Mouse (Mus musculus) mouse embryonic stem cell (cell line): ENCODE measurements around the gene Rab24.

Source experiments
- in situ Hi-C, 2 experiments: fragments of 300-500 bp; cut with MboI; formaldehyde crosslinking; loops; 1 replicate in 1 of 2; 3 replicates in 1 of 2; pipeline ENCODE4 v1.14.3; 2019 to 2020; ENCODE audit warnings: low sequenced_read_pairs in 2 of 2, low pct_unique_long_range_greater_than_20kb in 1 of 2, mixed read lengths in 1 of 2; ENCODE audit not compliant: unreplicated experiment in 1 of 2

Rab24 gene

DNA sequence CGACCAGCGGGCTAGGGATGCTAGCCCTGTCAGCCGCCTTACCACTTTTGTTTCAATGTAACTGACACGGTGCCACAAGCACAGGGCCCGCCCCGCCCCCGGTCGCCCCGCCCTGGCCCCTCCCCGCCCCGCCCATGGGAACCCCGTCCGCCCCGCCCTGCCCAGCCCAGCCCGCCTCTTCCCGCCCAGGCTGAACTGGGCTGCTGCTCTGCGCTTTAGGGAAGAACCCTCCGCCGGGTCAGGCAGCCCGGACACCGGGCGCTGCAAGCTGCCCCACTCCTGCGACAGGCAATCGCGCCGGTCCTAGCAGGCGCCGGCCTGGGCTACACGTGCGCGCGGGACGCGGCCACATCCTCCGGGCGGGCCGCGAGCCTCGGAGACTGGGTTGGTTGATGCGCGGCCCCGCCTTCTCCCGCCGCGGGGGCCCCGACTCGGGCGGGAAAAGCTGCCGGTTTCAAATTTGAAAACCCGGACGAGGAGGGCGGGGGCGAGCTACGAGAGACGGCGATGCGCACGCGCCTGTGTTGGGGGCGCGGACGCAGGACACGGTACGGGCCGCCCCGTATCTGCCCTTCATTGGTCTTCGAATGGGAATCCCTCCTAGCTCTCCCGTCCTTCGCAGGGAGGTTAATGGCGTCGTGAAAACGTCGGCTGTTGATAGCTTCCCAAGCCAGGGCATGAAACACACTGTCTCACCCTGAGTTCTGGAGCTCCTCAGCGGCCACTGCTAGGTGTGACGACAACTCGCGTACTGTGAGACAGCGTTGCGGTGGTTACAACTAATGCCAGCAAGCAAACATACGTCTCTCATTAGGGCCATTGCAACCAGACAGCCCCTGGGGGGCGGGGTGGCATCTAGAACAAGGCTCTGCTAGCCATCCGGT is 8.2 kb upstream of the Rab24 start, which contains the start of gene Mxd3:
TSS of gene Mxd3 (minus strand) at position 141 of the 884 bp plus-strand sequence.
- in situ Hi-C loops, result no loop called here

DNA sequence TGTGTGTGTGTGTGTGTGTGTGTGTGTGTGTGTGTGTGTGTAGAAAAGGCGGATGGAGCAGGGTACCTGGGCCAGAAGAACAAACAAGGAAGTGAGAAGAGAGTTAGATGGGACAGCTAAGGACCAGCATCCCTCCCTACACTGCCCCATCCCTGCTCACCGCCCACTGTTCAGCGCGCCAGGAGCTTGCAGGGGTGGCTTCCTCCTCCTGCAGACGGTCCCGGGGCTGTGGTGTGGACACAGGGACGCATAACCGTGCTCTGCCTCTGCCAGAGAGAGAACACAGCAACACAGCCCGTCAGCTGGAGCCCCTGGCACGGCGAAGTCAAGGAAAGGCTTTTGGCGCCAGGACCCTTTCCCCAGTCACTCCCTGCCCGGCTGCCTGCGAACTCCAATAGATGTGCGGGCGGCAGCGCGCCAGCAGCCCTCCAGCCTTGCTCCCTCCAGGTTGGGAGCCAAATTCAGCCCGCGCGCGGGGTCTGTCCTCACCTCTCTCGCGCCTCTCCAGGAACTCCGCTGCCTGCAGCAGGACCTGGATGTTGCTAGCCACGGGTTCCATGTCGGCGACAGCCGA is 7.5 kb upstream of the Rab24 start:
- in situ Hi-C loops, result no loop called here

DNA sequence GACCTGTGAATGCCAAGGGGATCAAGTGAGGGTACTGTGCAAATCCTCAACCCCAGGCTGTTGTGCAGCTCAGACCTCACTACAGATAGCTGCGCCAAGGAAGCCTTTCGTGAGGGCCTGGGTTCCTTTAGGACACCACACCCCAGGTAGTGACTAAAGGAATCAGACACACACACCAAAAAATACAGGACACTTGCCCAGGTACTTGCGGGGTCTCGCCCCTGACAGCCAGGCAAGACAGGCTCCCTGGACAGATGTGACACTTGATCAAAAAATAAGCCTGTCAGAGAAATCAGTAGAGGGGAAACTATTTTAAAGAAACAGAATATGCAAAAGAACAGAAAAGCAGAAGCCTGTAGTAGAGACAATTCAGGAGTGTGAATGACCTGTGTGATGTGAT is 6.9 kb upstream of the Rab24 start:
- in situ Hi-C loops, result no loop called here

DNA sequence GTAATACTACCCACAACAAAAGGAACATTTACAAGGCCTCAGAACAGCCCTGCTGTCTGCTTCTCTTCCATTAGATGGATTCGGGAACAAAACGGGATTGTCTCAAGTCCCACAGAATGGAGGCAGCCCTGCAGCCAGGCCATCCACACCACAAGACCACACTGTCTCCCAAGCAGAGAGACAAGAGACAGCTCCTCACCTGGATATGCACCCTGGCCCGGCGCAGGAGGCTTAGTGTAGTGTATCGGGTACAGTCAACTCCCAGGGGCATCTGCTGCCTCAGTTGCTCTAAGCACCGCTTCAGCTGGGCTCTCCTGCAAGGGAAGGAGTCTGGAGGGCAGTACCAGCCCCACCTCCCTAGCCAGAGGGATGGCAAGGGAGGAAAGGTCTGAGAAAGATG is 6.4 kb upstream of the Rab24 start:
- in situ Hi-C loops, result no loop called here

DNA sequence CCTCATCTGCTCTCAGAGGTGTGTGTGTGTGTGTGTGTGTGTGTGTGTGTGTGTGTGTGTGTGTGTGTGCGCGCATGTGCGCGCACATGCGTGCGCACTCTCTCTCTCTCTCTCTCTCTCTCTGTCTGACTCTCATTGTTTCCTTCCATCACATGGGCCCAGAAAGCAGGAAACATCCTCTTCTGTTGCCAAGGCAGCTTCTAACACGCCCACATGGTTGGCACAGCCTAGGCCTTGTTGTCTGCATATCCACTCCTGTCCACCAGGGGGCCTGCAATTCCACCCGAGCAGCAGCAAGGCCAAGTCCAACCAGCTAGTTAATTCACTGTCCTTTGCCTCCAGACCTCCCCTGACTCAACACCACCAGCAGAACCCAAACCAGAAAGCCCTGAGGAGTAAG is 5.9 kb upstream of the Rab24 start:
- in situ Hi-C loops, result no loop called here

DNA sequence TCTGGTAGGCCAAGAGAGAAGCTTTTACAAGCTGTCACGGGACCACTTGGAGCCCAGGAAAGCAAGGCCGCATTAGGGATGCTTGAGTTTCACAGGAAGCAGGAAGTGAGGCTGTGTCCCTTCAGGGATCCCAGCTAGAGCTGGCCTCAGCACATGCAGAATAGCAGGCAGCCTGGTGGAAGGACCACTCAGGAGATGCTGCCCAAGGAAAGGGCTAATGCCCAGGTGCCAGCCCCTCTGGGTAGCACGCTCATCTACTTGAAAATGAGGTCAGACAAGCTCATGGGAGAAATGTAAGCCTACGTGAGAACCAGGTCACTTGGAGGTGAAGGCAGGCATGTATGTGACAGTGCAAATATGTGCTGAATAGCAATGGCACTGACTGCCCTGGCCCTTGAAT is 5.4 kb upstream of the Rab24 start:
- in situ Hi-C loops, result no loop called here

DNA sequence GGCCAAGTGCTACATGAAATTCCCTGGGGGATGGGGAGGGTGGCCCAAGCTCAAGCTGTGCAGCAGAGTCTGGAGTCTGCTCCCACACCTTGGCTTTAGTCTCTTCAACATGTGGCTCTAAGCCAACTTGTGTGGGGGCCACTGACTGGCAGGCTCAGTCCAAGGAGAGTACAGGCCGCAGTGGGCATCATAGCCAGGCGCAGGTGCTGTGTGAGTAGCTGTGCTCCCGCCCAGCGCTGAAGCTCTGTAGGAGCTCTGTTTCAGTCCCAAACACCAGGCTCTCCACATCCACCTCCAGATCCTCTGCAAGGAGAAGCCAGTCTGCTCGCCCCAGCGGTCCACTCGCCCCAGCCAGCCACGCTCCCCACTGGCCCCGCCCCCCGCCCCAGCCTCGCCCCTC is 3.9 kb upstream of the Rab24 start:
- in situ Hi-C loops, result no loop called here

DNA sequence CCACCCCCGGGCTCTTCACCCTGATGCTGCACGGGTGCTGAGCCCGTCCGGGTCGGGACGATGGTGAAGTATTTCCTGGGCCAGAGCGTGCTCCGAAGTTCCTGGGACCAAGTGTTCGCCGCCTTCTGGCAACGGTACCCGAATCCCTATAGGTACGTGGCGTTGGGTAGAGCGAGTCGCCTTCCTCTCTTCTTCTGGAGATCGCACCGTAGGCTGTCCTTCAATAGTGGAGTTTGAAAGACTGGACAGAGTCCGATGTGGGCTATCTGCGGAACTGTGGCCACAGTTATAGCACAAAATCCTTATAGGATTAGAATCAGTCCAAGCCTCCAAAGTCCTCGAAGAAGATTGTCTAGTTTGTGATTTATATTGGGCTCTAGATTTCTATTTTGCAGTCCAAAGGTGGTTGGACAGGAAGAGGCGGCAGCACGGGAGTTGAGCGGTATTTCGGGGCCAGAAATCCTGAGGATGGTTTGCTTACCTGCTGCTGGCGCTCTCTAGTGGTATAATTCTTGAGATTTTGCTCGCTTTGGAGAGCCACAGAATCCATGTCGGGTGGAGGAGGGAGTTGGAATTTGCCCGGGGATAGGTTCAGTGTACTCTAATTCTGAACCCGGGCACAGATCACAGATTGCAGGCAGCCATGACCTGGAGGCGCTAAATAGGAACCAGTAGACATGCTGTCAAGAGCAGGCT is 532 bp upstream of the Rab24 start:
- in situ Hi-C loops, result no loop called here

DNA sequence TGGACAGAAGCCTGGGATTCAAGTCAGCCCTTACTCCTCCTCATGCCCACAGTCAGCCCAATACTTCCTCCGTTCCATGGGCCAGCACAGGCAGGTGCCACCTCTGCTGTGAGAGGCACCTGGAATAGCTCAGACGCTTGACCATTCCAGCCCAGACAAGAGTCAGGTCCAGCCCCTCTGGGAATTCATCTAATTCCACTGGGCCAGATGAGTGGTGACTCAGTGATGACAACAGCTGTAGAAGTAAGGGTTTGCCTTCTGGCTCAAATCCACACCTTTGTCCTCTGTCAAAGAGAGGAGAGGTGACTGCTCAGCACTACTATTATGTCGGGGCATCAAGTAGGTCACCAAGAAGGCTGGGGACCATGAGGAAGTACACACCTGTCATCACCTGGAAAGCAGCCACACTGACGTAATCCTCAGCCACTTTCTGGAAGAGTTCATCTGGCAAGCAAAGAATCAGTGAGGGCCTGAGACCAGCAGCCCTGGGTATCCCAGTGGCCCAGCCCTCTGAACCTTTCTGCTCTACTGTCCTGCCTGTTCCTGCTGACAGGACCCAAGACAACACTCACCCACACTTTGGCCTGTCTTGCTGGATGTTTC is 1.7 kb downstream of the Rab24 start, which contains the start of gene Prelid1:
TSS of gene Prelid1 (plus strand) at position 570 of the 603 bp plus-strand sequence.
- in situ Hi-C loops, result no loop called here

DNA sequence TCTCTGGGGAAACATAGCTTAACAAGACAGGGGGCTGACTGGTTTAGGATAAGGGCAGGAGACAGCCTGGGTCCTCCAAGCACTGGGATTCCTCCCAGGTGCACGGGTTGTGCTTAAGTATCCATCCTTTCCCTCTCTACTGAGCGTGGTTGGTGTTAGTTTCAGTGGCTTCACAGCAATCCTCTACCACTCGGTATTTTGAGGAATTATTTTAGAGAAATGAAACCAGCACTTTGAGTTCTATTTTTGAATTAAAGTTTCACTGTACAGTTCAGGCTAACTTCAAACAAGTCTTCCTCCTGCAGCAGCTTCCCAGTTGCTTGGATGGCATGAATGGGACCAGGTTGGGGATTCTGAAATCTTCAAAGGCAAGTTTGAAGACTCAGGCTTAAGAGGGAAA is 3.4 kb downstream of the Rab24 start:
- in situ Hi-C loops, result no loop called here

DNA sequence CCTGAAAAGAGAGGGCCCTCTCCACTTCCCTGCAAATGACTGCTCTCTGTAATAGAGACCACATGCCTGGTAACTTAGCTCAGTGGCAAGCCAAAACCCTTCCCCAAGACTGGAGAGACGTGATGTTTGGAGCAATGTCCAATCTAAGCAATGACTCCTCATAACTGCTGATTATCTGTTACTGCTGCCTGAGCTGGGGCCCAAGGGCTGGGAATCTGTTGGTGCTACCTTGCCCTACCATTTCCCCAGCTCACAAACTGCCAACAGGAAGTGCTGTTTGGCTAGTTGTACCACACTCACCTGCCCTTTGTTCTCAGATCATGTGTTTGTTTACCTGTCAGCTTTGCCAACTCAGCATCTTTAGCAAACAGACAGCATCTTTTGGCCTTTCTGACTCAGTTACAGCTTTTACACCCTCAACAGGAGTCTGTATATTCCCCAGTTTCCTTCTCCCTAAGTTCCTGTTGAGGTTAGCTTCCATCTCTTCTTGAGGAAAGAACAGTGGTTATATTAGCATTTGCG is 6.8 kb downstream of the Rab24 start:
- in situ Hi-C loops, result no loop called here

DNA sequence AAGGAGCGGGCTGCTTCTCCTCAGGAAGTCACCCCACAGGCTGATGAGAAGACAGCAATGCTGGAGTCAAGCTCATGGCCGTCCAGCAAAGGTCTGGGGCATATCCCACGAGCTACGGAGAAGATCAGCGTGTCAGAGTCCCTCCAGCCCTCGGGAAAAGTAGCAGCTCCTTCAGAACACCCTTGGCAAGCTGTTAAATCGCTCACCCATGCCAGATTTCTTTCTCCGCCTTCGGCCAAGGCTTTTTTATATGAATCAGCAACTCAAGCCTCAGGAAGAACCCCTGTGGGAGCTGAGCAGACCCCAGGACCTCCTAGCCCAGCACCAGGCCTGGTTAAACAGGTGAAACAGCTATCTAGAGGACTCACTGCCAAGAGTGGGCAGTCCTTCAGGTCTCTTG is 8.7 kb downstream of the Rab24 start:
- in situ Hi-C loops, result no loop called here

DNA sequence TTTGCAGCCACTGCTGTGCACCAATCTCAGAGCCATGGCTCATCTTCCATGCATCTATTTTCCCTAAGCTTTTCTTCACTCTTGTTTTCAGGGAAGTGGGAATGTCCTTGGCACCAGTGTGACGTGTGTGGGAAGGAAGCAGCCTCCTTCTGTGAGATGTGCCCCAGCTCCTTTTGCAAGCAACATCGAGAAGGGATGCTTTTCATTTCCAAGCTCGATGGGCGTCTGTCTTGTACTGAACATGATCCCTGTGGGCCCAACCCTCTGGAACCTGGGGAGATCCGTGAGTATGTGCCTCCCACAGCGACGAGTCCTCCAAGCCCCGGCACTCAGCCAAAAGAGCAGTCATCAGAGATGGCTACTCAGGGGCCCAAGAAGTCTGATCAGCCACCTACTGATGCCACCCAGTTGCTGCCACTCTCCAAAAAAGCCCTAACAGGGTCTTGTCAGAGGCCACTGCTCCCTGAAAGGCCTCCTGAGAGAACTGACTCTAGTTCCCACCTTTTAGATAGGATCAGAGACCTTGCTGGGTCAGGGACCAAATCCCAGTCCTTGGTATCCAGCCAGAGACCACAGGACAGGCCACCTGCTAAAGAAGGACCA is 9.6 kb downstream of the Rab24 start:
- in situ Hi-C loops, result no loop called here

DNA sequence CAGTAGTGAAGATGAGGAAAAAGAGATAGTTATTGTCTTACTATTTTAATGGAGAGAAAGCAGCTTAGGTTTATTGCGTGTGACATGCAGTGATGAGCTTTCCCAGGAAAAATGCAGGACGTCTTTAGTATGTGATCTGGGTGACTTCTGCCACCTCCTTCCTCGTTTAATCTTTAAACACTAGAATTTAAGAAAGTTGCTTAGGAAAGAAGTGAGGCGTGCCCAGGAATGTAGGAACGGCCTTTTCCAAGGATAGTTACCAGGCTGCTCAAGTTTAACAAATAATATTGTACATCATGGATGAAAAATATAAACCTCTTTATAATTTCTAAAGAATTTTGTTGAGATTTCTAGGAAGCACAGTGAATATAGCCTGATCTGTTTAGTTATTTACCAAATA is 20.8 kb downstream of the Rab24 start:
- in situ Hi-C loops, result no loop called here

DNA sequence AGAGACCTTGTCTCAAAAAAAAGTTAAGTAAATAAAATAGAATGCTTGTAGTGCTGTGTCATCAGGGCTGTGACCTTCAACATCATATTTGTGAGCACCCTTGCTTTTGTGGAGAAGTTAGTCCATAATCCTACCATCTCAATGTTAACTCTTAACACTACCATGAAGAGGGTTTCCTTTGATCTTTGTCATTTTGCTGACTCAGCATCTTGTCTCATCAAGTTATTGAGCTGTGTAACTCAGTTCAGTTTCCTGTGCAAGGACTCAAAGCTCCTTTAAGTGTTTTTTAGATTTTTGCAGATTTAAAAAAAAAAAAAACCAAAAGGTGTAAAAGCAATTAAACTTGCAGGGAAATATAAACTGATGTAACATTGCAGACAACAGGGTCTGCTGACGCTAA is 25.0 kb downstream of the Rab24 start:
- in situ Hi-C loops, result no loop called here

DNA sequence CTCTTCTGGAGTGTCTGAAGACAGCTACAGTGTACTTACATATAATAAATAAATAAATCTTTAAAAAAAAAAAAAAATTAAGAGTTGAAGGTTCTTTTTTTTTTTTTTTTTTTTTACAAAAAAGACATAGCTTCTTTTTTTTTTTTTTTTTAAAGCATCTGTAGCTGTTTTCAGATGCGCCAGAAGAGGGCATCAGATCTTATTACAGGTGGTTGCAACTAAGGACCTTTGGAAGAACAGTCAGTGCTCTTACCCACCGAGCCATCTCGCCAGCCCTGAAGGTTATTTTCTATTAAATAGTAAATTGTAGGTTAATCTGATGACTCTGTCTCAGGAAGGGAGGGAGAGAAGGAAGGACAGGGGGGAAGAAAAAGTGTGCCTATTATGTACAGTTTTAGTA is 32.9 kb downstream of the Rab24 start:
- in situ Hi-C loops, result no loop called here

DNA sequence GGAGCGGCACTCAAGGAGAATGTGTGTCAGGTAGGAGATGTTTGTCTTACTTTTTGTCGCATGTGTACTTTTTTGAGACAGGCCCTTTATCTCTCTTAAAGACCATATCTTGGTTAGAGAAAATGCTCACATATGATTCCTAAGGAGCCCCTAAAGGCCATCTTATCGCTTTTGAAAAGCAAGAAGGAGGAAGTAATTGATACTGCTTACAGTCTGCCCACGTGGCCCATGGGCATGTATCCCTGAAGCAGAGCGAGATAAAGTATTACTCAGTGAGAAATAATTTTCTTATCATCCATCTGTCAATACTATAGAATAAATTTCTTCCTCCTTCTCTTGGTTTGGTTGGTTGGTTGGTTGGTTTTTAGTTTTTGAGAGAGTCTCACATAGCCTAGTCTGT is 44.1 kb downstream of the Rab24 start:
- in situ Hi-C loops, result no loop called here

DNA sequence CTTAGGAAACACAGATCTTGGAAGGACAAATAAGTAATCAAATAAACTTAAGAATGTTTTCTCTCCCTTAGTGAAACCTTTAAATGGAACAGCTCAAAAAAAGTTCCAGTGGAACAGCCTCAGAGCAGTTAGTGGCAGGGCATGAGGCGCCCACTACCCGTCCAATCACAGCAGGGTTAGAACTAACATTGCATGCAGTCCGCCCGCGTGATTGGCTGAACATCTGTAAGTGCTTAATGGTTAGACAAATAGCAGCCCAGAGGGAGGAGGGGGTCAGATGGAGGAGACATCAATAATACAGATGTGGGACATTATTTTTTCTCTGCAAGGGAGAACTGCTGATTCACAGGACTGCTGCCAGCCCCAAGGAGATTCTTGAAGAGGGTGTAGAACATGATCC is 44.5 kb downstream of the Rab24 start:
- in situ Hi-C loops, result no loop called here
